Mouse (Mus musculus) intestine, embryonic 14.5 days (tissue): Measurements from ENCODE around the gene Dph3. TPM values are rescaled to one million over a fixed set of nuclear protein-coding genes. Genes with fewer than 3 reads are reported as not detected.
A peak's percentile ranks its signal among the peaks of the same experiment; 100 is the strongest.

ENCODE experiments used
- ATAC-seq: fragments of 200-750 bp; cut with Nextera tagmentation; replicated peaks from 2 replicates; pipeline ENCODE4 v1.8.0; 2017; ENCODE audit warnings: low read depth, moderate number of reproducible peaks, moderate TSS enrichment, moderate library complexity; ENCODE audit not compliant: low FRiP score, low TSS enrichment
- DNase-seq: peaks from one replicate; pipeline ENCODE4 v3.0.0-alpha.2; 2018; ENCODE audit warnings: low spot score
- H3K27ac ChIP-seq: fragments of 300-500 bp; sonication (generic); 2 replicates; pipeline ENCODE4 v1.5.1; 2014; ENCODE audit warnings: low read depth, mild to moderate bottlenecking, control low read depth
- H3K27me3 ChIP-seq: fragments of 300-500 bp; sonication (generic); replicated peaks from 2 replicates; pipeline ENCODE4 v1.6.1; 2014; ENCODE audit warnings: low read length, control low read depth; ENCODE audit not compliant: control insufficient read depth, insufficient read depth
- H3K36me3 ChIP-seq: fragments of 300-500 bp; sonication (generic); 2 replicates; pipeline ENCODE4 v1.6.1; 2014; ENCODE audit warnings: low read length, control low read depth; ENCODE audit not compliant: control insufficient read depth, insufficient read depth
- H3K4me1 ChIP-seq: fragments of 300-500 bp; sonication (generic); replicated peaks from 2 replicates; pipeline ENCODE4 v1.6.1; 2014; ENCODE audit warnings: low read length, control low read depth, mixed read lengths; ENCODE audit not compliant: control insufficient read depth, insufficient read depth
- H3K4me2 ChIP-seq: fragments of 300-500 bp; sonication (generic); 2 replicates; pipeline ENCODE4 v1.6.1; 2014; ENCODE audit warnings: low read length
- H3K4me3 ChIP-seq: fragments of 300-500 bp; sonication (generic); 2 replicates; pipeline ENCODE4 v1.5.1; 2014; ENCODE audit warnings: low read depth, low read length, control low read depth, mixed read lengths
- H3K9ac ChIP-seq: fragments of 300-500 bp; sonication (generic); 2 replicates; pipeline ENCODE4 v1.6.1; 2014; ENCODE audit warnings: mild to moderate bottlenecking, low read length
- H3K9me3 ChIP-seq: fragments of 300-500 bp; sonication (generic); 2 replicates; pipeline ENCODE4 v1.6.1; 2016; ENCODE audit warnings: low read length, control low read depth; ENCODE audit not compliant: control insufficient read depth
- WGBS: fragments of 180-500 bp; shearing (Covaris S2); extraction: QIAGEN DNeasy Blood & Tissue Kit; methylation state at CpG from one replicate; pipeline ENCODE4 v1.1.7; 2014; 5-methylcytosine and 5-hydroxymethylcytosine counted together
- polyA plus RNA-seq: library from polyadenylated mRNA; unstranded; fragments of >200 nt; fragmentation: Nextera tagmentation; extraction: Ambion mirVana; gene quantifications from 2 replicates; pipeline ENCODE4 v1.2.1, GENCODE M21; 2014

Gene Dph3
- polyA plus RNA-seq, 1 experiment from 2014 or later: 114 TPM

- Histone ChIP-seq H3K27ac (no peak overlapping the region), H3K4me1 (no peaks in the 10 kb centered on the region), H3K27me3 (no peaks in the 10 kb centered on the region), H3K9me3 (no peaks in the 10 kb centered on the region), H3K4me3 (no peak overlapping the region), H3K4me2 (no peak overlapping the region), H3K9ac (no peak overlapping the region), H3K36me3 (no peaks in the 10 kb centered on the region)
- ATAC-seq: no peak
- DNase-seq: no peak
- 54% methylated on average over 10 of the region's 10 CpGs for WGBS
Measured at GRCm38 (mm10) chr14:32054788-32055187, 30.7 kb downstream of the Dph3 start.

DNA sequence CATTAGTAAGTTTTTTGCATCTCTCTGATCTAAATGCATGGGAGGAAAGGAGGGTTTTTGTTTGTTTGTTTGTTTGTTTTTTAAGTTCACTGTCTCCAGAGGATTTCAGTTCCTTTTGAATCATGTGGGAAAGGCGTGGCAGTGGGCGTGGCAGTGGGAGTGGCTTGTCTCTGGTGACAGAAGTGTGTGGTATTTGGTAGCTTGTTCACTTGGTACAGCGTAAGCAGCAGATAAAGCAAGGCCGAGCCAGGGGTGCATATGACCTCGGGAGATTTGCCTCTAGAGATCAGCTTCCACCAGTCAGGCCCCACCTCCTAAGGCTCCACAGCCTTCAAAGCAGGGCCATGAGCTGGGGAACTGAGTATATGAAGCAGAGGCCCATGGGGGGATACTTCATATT, 31.6 kb downstream of the Dph3 start:
- H3K9ac ChIP-seq: no peak overlapping the region
- no peaks in the 10 kb centered on the region for H3K9me3 ChIP-seq
- ATAC-seq (no peak), DNase-seq (no peak)
- H3K4me1 ChIP-seq: no peaks in the 10 kb centered on the region
- no peak overlapping the region for H3K27ac ChIP-seq
- H3K4me2 ChIP-seq: no peak overlapping the region
- no peaks in the 10 kb centered on the region for H3K36me3 ChIP-seq
- no peaks in the 10 kb centered on the region for H3K27me3 ChIP-seq
- no peak overlapping the region for H3K4me3 ChIP-seq
- 76% methylated on average over 5 of the region's 5 CpGs for WGBS

DNA sequence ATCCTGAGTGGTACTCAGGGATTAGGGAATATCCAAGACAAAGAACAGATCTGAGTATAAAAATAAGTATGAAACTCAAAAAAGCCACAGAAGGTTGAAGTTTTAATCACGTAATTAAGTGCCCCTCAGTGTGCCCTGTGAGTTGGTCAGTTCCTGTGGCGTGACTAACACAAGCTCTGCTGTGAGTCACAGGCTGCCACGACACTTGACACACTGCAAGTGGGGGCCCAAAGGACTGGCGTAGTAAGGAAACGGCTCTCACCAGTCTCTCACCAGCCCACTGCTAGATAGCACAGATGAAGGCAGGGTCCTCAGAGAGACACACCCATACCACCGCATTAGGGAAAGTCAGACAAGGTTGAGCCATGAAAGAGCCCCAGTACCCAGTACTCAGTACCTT, 35.4 kb downstream of the Dph3 start:
- Histone ChIP-seq H3K36me3 (no peaks in the 10 kb centered on the region), H3K9ac (no peak overlapping the region), H3K4me3 (no peak overlapping the region), H3K4me2 (no peak overlapping the region), H3K27me3 (no peaks in the 10 kb centered on the region), H3K9me3 (no peaks in the 10 kb centered on the region), H3K4me1 (no peaks in the 10 kb centered on the region), H3K27ac (no peak overlapping the region)
- no peak for ATAC-seq
- WGBS: 78% methylated on average over 6 of the region's 6 CpGs
- no peak for DNase-seq

GRCm38 (mm10) chr14:32046357-32046756, 39.2 kb downstream of the Dph3 start:
- 67% methylated on average over 8 of the region's 8 CpGs for WGBS
- Histone ChIP-seq H3K27ac (no peak overlapping the region), H3K36me3 (no peaks in the 10 kb centered on the region), H3K9ac (no peak overlapping the region), H3K9me3 (no peaks in the 10 kb centered on the region), H3K4me1 (no peaks in the 10 kb centered on the region), H3K4me2 (no peak overlapping the region), H3K4me3 (no peak overlapping the region), H3K27me3 (no peaks in the 10 kb centered on the region)
- DNase-seq (no peak), ATAC-seq (no peak)

- Histone ChIP-seq H3K27ac (no peak overlapping the region), H3K4me2 (no peak overlapping the region), H3K36me3 (no peaks in the 10 kb centered on the region), H3K4me1 (no peaks in the 10 kb centered on the region), H3K9me3 (no peaks in the 10 kb centered on the region), H3K4me3 (no peak overlapping the region), H3K27me3 (no peaks in the 10 kb centered on the region), H3K9ac (no peak overlapping the region)
- DNase-seq: no peak
- 0 out of 2 replicates have a peak, but pooled peaks have one; percentile 40 for ATAC-seq
- WGBS: 34% methylated on average over 5 of the region's 5 CpGs
Measured at GRCm38 (mm10) chr14:32042108-32042507, 43.4 kb downstream of the Dph3 start.

- Histone ChIP-seq H3K4me2 (no peak overlapping the region), H3K36me3 (no peaks in the 10 kb centered on the region), H3K27me3 (no peaks in the 10 kb centered on the region), H3K9me3 (no peaks in the 10 kb centered on the region), H3K4me3 (no peak overlapping the region), H3K27ac (no peak overlapping the region), H3K9ac (no peak overlapping the region), H3K4me1 (no peaks in the 10 kb centered on the region)
- 85% methylated on average over 8 of the region's 8 CpGs for WGBS
- no peak for DNase-seq
- no peak for ATAC-seq
Measured at GRCm38 (mm10) chr14:32037661-32038252, 47.8 kb downstream of the Dph3 start.

- WGBS: 76% methylated on average over 5 of the region's 5 CpGs
- H3K27me3 ChIP-seq: no peaks in the 10 kb centered on the region
- H3K9ac ChIP-seq: no peak overlapping the region
- no peak for DNase-seq
- H3K4me1 ChIP-seq: no peaks in the 10 kb centered on the region
- H3K27ac ChIP-seq: no peak overlapping the region
- no peaks in the 10 kb centered on the region for H3K36me3 ChIP-seq
- H3K4me3 ChIP-seq: no peak overlapping the region
- ATAC-seq: no peak
- no peak overlapping the region for H3K4me2 ChIP-seq
- no peaks in the 10 kb centered on the region for H3K9me3 ChIP-seq
Measured at GRCm38 (mm10) chr14:32036482-32036881, 49.0 kb downstream of the Dph3 start.

- Histone ChIP-seq H3K27ac (no peak overlapping the region), H3K9ac (no peak overlapping the region), H3K4me1 (0 out of 2 replicates have a peak, but pooled peaks cover 2% of the 10 kb centered on the region), H3K27me3 (no peaks in the 10 kb centered on the region), H3K4me3 (no peak overlapping the region), H3K9me3 (no peaks in the 10 kb centered on the region), H3K36me3 (no peaks in the 10 kb centered on the region), H3K4me2 (no peak overlapping the region)
- ATAC-seq (peak; percentile 53; the same call in 1 of the 2 replicates), DNase-seq (peak; percentile 77)
- WGBS: 9% methylated on average over 4 of the region's 4 CpGs
Measured at GRCm38 (mm10) chr14:32032522-32032921, 53.0 kb downstream of the Dph3 start.
